Mouse (Mus musculus) layer of hippocampus, adult 2 months (tissue): Measurements from ENCODE around the gene Gprc6a. TPM values are rescaled to one million over a fixed set of nuclear protein-coding genes. Genes with fewer than 3 reads are reported as not detected.

Experiments used
- DNase-seq, 2 experiments: peaks; one replicate each; pipeline ENCODE4 v3.0.0; 2022; ENCODE audit warnings: low spot score in 2 of 2
- H3K27ac ChIP-seq: fragments of 200-600 bp; 2 replicates; pipeline ENCODE4 v1.8.1; 2022
- H3K4me3 ChIP-seq: fragments of 200-600 bp; 2 replicates; pipeline ENCODE4 v1.8.1; 2022; ENCODE audit warnings: mild to moderate bottlenecking
- CTCF ChIP-seq: fragments of 200-600 bp; conservative IDR thresholded peaks from 2 replicates; pipeline ENCODE4 v1.8.1; 2022; ENCODE audit warnings: antibody characterized with exemption, mild to moderate bottlenecking, moderate library complexity
- long read RNA-seq, 2 experiments: library from polyadenylated mRNA; stranded (forward); transcript quantifications; one replicate each; pipeline ENCODE4 v2.0.0; 2021; ENCODE audit warnings: borderline mapping rate in 2 of 2
- total RNA-seq, 2 experiments: library from RNA; stranded (reverse); gene quantifications; 2 replicates each; pipeline ENCODE4 v1.2.3; 2021

Gprc6a gene
- total RNA-seq: not detected
- long read RNA-seq, experiment 1: 0 reads
- long read RNA-seq, experiment 2: 0 reads

GRCm38 (mm10) chr10:51631411-51632136, at the start of gene Gprc6a:
Gprc6a (minus strand) TSS chr10:51631461.
- Histone ChIP-seq H3K27ac (no peak within 1 kb of the TSS), H3K4me3 (no peak within 1 kb of the TSS)
- TF ChIP-seq CTCF: no peak
- no peak for DNase-seq

GRCm38 (mm10) chr10:51678251-51678639, 47.0 kb upstream of the Gprc6a start:
- Histone ChIP-seq H3K4me3 (peak overlapping the region; percentile 44; the same call in 1 of the 2 replicates), H3K27ac (no peak overlapping the region)
- no peak for TF ChIP-seq CTCF
- DNase-seq: no peak

- no peak for DNase-seq
- TF ChIP-seq CTCF: no peak
Measured at GRCm38 (mm10) chr10:51677548-51678250, 46.4 kb upstream of the Gprc6a start, which contains the start of gene Rfx6. Rfx6 (plus strand) TSS chr10:51677756.

GRCm38 (mm10) chr10:51672082-51672779, 41.0 kb upstream of the Gprc6a start:
- Histone ChIP-seq H3K4me3 (no peak overlapping the region), H3K27ac (no peak overlapping the region)
- no peak for TF ChIP-seq CTCF
- DNase-seq: no peak

More at GRCm38 (mm10) chr10:51677548-51678250, 46.4 kb upstream of the Gprc6a start, which contains the start of gene Rfx6:
- Histone ChIP-seq H3K27ac (no peak within 1 kb of the TSS), H3K4me3 (peak within 1 kb of the TSS; percentile 44)

GRCm38 (mm10) chr10:51671583-51671982, 40.3 kb upstream of the Gprc6a start:
- Histone ChIP-seq H3K4me3 (no peak overlapping the region), H3K27ac (no peak overlapping the region)
- DNase-seq: no peak
- TF ChIP-seq CTCF: no peak

- no peak for DNase-seq
- no peak overlapping the region for H3K27ac ChIP-seq
- no peak overlapping the region for H3K4me3 ChIP-seq
- TF ChIP-seq CTCF: peak; percentile 56
Measured at GRCm38 (mm10) chr10:51669334-51669733, 38.1 kb upstream of the Gprc6a start.

- Histone ChIP-seq H3K27ac (no peak overlapping the region), H3K4me3 (no peak overlapping the region)
- TF ChIP-seq CTCF: peak; percentile 74
- DNase-seq: no peak
Measured at GRCm38 (mm10) chr10:51657324-51657723, 26.1 kb upstream of the Gprc6a start.

- H3K4me3 ChIP-seq: no peak overlapping the region
- DNase-seq: no peak
- TF ChIP-seq CTCF: no peak
- no peak overlapping the region for H3K27ac ChIP-seq
Measured at GRCm38 (mm10) chr10:51649506-51650221, 18.4 kb upstream of the Gprc6a start.

- no peak for TF ChIP-seq CTCF
- H3K4me3 ChIP-seq: no peak overlapping the region
- DNase-seq: no peak
- no peak overlapping the region for H3K27ac ChIP-seq
Measured at GRCm38 (mm10) chr10:51621193-51621592, 10.1 kb downstream of the Gprc6a start.

GRCm38 (mm10) chr10:51620126-51620525, 11.1 kb downstream of the Gprc6a start:
- no peak overlapping the region for H3K4me3 ChIP-seq
- no peak overlapping the region for H3K27ac ChIP-seq
- no peak for TF ChIP-seq CTCF
- no peak for DNase-seq

GRCm38 (mm10) chr10:51618538-51618937, 12.7 kb downstream of the Gprc6a start:
- Histone ChIP-seq H3K4me3 (no peak overlapping the region), H3K27ac (no peak overlapping the region)
- DNase-seq: no peak
- TF ChIP-seq CTCF: no peak

GRCm38 (mm10) chr10:51614826-51615590, 16.3 kb downstream of the Gprc6a start:
- Histone ChIP-seq H3K4me3 (no peak overlapping the region), H3K27ac (no peak overlapping the region)
- DNase-seq: no peak
- no peak for TF ChIP-seq CTCF
